Mouse (Mus musculus) cortical plate, adult 2 months (tissue): ENCODE results near the gene Ttl.

Experiments
- CTCF ChIP-seq: fragments of 200-500 bp; IDR thresholded peaks from 2 replicates; pipeline ENCODE4 v1.5.1; 2011; ENCODE audit warnings: mild to moderate bottlenecking, control low read depth, low read length; ENCODE audit not compliant: insufficient read depth; ENCODE audit errors: extremely low read depth
- POLR2A ChIP-seq: fragments of 200-500 bp; IDR thresholded peaks from 2 replicates; pipeline ENCODE4 v1.6.1; 2011; ENCODE audit warnings: mild to moderate bottlenecking, low read length, control low read depth; ENCODE audit not compliant: insufficient read depth; ENCODE audit errors: extremely low read depth

GRCm38 (mm10) chr2:129121986-129122385 lies 56.2 kb downstream of the Ttl start:
- TF ChIP-seq POLR2A (no peak), CTCF (no peak)
